Mouse (Mus musculus): ENCODE measurements at regions not wholly inside any gene's neighbourhood (a gene's known extent, or its start where the extent isn't known, plus 50 kb on each side); places are given as distances from the start of the nearest gene placed in this dataset.

- no peak for DNase-seq
Observed at GRCm38 (mm10) chr1:35981226-35981625, 87.0 kb upstream of the Hs6st1 start.

GRCm38 (mm10) chr1:35983361-35983760 is 84.8 kb upstream of the Hs6st1 start:
- DNase-seq: no peak

GRCm38 (mm10) chr1:35985318-35985717 is 82.9 kb upstream of the Hs6st1 start:
- no peak for DNase-seq

GRCm38 (mm10) chr1:35986666-35987065 is 81.5 kb upstream of the Hs6st1 start:
- DNase-seq: no peak

- DNase-seq: no peak
Observed at GRCm38 (mm10) chr1:35992227-35992909, 75.8 kb upstream of the Hs6st1 start.

- DNase-seq: no peak
Observed at GRCm38 (mm10) chr1:35992937-35993336, 75.3 kb upstream of the Hs6st1 start.

- peak; percentile 73 for DNase-seq
Observed at GRCm38 (mm10) chr1:35995691-35996090, 72.5 kb upstream of the Hs6st1 start.

- no peak for DNase-seq
Observed at GRCm38 (mm10) chr1:36001319-36001718, 66.9 kb upstream of the Hs6st1 start.

GRCm38 (mm10) chr1:36001821-36002220 is 66.4 kb upstream of the Hs6st1 start:
- no peak for DNase-seq

GRCm38 (mm10) chr1:36003592-36003991 is 64.6 kb upstream of the Hs6st1 start:
- DNase-seq: no peak

- DNase-seq: no peak
Observed at GRCm38 (mm10) chr1:36008598-36008997, 59.6 kb upstream of the Hs6st1 start.

- DNase-seq: peak; percentile 57
Observed at GRCm38 (mm10) chr1:36009010-36009619, 59.1 kb upstream of the Hs6st1 start.

- no peak for DNase-seq
Observed at GRCm38 (mm10) chr1:36010151-36010550, 58.0 kb upstream of the Hs6st1 start.

GRCm38 (mm10) chr1:36010834-36011233 is 57.4 kb upstream of the Hs6st1 start:
- DNase-seq: no peak

GRCm38 (mm10) chr1:36012081-36012765 is 56.0 kb upstream of the Hs6st1 start:
- no peak for DNase-seq

- DNase-seq: no peak
Observed at GRCm38 (mm10) chr1:36013823-36014341, 54.3 kb upstream of the Hs6st1 start.

GRCm38 (mm10) chr1:36014372-36014771 is 53.8 kb upstream of the Hs6st1 start:
- no peak for DNase-seq

- no peak for DNase-seq
Observed at GRCm38 (mm10) chr1:36015210-36015609, 53.0 kb upstream of the Hs6st1 start.

GRCm38 (mm10) chr1:36016566-36016965 is 51.6 kb upstream of the Hs6st1 start:
- DNase-seq: no peak

GRCm38 (mm10) chr1:36017061-36017461 is 51.1 kb upstream of the Hs6st1 start:
- no peak for DNase-seq

- DNase-seq: no peak
Observed at GRCm38 (mm10) chr1:36017656-36018055, 50.5 kb upstream of the Hs6st1 start.

Measured in right cerebral cortex, postnatal 25 days (tissue).